Mouse (Mus musculus): ENCODE measurements around the gene C3ar1. TPM values are rescaled to one million over a fixed set of nuclear protein-coding genes. Genes with fewer than 3 reads are reported as not detected.

Gene C3ar1
- total and polyA plus RNA-seq, 3 experiments = 0.89 to 4.7 (median 1.4) TPM

- no peak for TF ChIP-seq POLR2AphosphoS2 (IDR thresholded peaks at IDR 0.05; ENCODE audit: low read depth, low read length)
- TF ChIP-seq ZC3H11A (IDR thresholded peaks at IDR 0.05; ENCODE audit: low read depth, low read length) = no peak
- TF ChIP-seq MAFK (IDR thresholded peaks at IDR 0.05; ENCODE audit: insufficient replicate concordance, low read length) = no peak
- TF ChIP-seq POLR2A (IDR thresholded peaks at IDR 0.05; ENCODE audit: low read depth, low read length) = peak; percentile 45; the same call in 1 of the 2 replicates
- peak; percentile 88 for TF ChIP-seq JUN (IDR thresholded peaks at IDR 0.05; ENCODE audit: insufficient read depth, low read depth, low read length)
- no peak for TF ChIP-seq ELF1 (IDR thresholded peaks at IDR 0.05; ENCODE audit: low read depth, low read length)
- peak; percentile 84 for TF ChIP-seq JUND (conservative IDR thresholded peaks at IDR 0.05; ENCODE audit: low read depth, low read length)
- TF ChIP-seq TCF12 (IDR thresholded peaks at IDR 0.05; ENCODE audit: low read depth, low read length) = peak; percentile 70
Observed at GRCm38 (mm10) chr6:122854552-122854951, 1.4 kb downstream of the C3ar1 start (continued).

- no peak for DNase-seq (ENCODE audit: extremely low read depth)
- Histone ChIP-seq H3K27me3 (replicated peaks) (no peaks in the 10 kb centered on the region), H3K4me3 (replicated peaks in 1 of 3; ENCODE audit: low read depth in 2 of 3, low read length in 2 of 3, poor library complexity in 1 of 3) (no peak overlapping the region), H3K79me2 (replicated peaks; ENCODE audit: control insufficient read depth, extremely low read depth, insufficient read depth, poor library complexity, severe bottlenecking) (no peaks in the 10 kb centered on the region), H3K9me3 (replicated peaks; ENCODE audit: low read length) (no peaks in the 10 kb centered on the region), H3K9ac (ENCODE audit: insufficient read depth, low read depth) (no peak overlapping the region), H3K4me2 (ENCODE audit: insufficient read depth, low read depth, poor library complexity, severe bottlenecking) (no peak overlapping the region), H3K4me1 (ENCODE audit: control insufficient read depth in 1 of 2, insufficient read depth in 2 of 2) (peaks cover 3 to 31% of the 10 kb centered on the region in 2 experiments; a peak in 3 of 4 replicates), H3K36me3 (replicated peaks in 1 of 2; ENCODE audit: control insufficient read depth in 1 of 2, insufficient read depth in 1 of 2, low read length in 1 of 2) (peaks cover 0 to 23% of the 10 kb centered on the region in 2 experiments), H3K27ac (ENCODE audit: insufficient read depth, low read depth) (no peak overlapping the region)
- dilution Hi-C loops (cut with MboI; ENCODE audit: extremely low pct_ligation_motif_present, extremely low pct_unique_long_range_greater_than_20kb, low sequenced_read_pairs) (no loop called here), in situ Hi-C loops (cut with MboI; ENCODE audit: low pct_ligation_motif_present, low pct_unique_long_range_greater_than_20kb, low sequenced_read_pairs) (no loop called here)
- no peak for TF ChIP-seq NRF1 (IDR thresholded peaks at IDR 0.05; ENCODE audit: low read depth, low read length)
- TF ChIP-seq ZC3H11A (IDR thresholded peaks at IDR 0.05; ENCODE audit: low read depth, low read length) = no peak
- no peak for TF ChIP-seq MAX (IDR thresholded peaks at IDR 0.05; ENCODE audit: low read length)
- TF ChIP-seq BHLHE40 (IDR thresholded peaks at IDR 0.05; ENCODE audit: low read depth, low read length) = no peak
- no peak for TF ChIP-seq NELFE (IDR thresholded peaks at IDR 0.05; ENCODE audit: low read depth, low read length)
- no peak for TF ChIP-seq MYC (IDR thresholded peaks at IDR 0.05; ENCODE audit: low read depth, low read length)
- no peak for TF ChIP-seq PAX5 (IDR thresholded peaks at IDR 0.05; ENCODE audit: low read length)
- TF ChIP-seq ZMIZ1 (IDR thresholded peaks at IDR 0.05; ENCODE audit: low read depth, low read length) = no peak
- TF ChIP-seq IRF4 (IDR thresholded peaks at IDR 0.05; ENCODE audit: low read depth, low read length) = no peak
- TF ChIP-seq SMC3 (IDR thresholded peaks at IDR 0.05; ENCODE audit: low read depth, low read length) = no peak
- no peak for TF ChIP-seq CHD1 (IDR thresholded peaks at IDR 0.05; ENCODE audit: low read depth, low read length)
- TF ChIP-seq SIN3A (IDR thresholded peaks at IDR 0.05; ENCODE audit: low read length) = no peak
- TF ChIP-seq CHD2 (IDR thresholded peaks at IDR 0.05; ENCODE audit: low read length) = no peak
- TF ChIP-seq POLR2A (IDR thresholded peaks at IDR 0.05; ENCODE audit: low read depth, low read length) = no peak
- TF ChIP-seq MXI1 (IDR thresholded peaks at IDR 0.05; ENCODE audit: low read depth, low read length) = no peak
- no peak for TF ChIP-seq JUN (IDR thresholded peaks at IDR 0.05; ENCODE audit: insufficient read depth, low read depth, low read length)
- TF ChIP-seq EP300 (IDR thresholded peaks at IDR 0.05; ENCODE audit: low read length) = no peak
- TF ChIP-seq TCF12 (IDR thresholded peaks at IDR 0.05; ENCODE audit: low read depth, low read length) = no peak
- no peak for TF ChIP-seq RCOR1 (conservative IDR thresholded peaks at IDR 0.05; ENCODE audit: low read depth, low read length)
Observed at GRCm38 (mm10) chr6:122852696-122853095, 3.3 kb downstream of the C3ar1 start.

Measured in CH12.LX (cell line).